Mouse (Mus musculus) cerebellum, adult 8-10 months (tissue): ENCODE measurements around the gene Arsa.

Experiments used
- DNase-seq: peaks from one replicate; pipeline ENCODE4 v3.0.0; 2022

Arsa gene

DNA sequence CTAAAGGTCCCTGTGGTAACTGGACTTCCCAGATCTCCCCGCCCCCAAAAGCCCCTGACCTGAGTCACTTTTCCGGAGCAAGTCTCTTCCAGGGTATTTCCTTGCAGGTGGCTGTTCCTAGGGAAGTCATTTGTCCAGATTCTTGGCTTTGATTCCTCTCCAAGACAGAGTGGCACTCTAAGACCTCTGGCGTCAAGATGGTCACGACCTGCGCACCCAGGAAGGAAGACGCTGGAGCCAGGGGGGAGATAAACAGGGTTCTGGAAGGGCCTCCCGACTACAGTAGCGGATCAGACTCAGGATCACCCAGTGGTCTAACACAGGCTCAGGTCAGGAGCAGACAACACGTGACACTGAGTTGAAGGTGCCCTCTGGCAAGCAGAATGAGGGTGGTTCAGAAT is at the start of gene Arsa:
TSS of gene Arsa (minus strand) at position 335 of the 401 bp plus-strand sequence.
- no peak for DNase-seq

DNA sequence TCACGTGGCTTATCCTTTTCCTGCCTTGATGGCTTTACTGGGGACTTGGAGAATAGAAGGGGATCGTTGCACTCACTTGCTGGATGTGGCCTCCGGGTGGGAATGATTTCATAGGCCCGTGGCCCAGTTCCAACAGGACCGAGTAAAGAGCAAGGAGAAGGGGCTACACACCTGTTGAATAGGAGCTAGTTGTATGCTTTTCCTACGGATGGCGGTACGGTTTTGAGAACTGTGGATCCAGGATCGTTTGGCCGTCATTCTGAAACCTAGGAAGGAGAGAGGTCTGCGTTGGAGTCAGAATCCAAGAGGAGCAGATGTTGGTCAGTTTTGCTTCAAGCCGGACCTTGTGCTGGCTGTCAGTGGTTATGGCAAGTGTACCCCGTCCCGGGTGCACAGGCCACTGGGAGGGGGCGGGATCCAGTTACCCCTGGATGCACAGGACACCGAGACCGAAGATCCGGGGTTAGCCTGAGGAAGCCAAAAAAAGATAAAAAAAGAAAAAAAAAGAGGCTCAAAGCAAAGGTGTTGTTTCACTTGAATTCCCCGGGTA is 49.6 kb upstream of the Arsa start:
- DNase-seq, result peak; percentile 49

DNA sequence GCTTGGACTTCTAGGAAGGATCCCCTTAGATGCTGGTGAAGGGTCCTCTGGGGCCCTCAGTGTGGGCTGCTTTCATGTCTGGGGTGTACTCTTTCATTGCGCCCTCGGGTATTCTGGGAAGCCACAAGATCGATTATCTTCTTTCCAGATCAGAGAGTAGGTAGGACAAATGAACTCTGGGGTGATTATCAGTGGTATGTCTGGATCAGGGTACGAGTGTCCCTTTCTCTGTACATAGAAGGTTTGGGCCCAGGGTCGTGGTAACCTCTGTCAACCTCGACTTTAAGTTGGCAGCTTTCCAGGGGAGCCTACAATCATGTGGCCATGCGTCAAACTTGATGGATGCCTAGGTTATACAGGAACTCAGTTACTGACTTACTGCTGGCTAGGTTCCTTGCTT is 48.7 kb upstream of the Arsa start:
- no peak for DNase-seq

DNA sequence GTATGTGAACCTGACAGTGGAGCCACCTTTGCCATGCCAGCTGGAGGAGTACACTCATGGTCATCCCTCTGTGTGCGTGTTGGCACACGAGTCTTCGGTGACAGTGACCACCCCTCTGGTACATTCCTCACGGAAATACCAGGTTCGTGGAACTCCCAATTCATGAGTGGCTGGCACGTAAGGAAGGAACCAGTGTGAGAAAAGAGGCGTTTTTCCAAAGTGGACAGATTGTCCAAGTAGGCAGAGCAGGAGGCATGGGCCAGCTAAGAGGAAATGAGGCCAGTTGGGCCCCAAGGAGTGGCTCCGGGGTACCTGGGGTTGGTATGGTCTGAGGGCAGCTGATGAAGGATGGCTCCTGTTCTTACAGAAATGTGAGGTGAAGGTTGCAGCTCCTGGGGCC is 48.2 kb upstream of the Arsa start:
- DNase-seq, result peak; percentile 81

DNA sequence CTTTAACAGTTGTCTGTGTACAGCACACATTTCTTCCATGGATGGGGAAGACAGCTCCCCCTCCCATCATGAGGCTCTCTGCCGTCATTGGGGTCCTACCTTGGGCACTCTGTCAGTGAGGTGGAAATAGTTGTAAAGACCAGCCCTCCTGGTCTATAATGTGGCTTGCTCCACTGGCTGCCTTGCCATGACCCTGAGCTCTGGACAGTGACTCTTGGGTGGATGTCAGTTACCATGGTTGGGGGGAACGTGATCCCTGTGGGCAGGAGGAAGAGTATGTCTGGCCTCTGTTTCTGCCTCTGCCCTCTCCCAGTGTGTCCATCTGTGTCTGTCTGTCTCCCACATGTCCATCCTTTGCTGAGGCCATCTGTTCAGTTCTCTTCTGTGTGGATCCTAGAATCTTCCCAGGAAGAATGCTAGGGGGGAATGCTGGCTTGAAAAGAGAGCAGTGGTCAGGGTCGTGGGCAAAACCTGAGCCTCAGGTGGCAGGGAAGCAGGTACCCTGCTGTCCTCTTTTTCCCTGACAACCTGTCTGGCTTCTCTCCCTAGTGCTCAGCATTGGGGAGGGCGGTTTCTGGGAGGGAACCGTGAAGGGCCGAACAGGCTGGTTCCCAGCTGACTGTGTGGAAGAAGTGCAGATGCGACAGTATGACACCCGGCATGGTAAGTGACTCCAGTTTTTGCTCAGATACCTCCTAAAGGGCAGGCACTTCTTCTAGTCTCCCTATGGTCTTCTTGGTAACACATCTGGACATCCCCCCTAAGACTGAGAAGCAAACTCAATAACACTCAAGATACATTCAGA is 47.6 kb upstream of the Arsa start:
- peak; percentile 74 for DNase-seq

DNA sequence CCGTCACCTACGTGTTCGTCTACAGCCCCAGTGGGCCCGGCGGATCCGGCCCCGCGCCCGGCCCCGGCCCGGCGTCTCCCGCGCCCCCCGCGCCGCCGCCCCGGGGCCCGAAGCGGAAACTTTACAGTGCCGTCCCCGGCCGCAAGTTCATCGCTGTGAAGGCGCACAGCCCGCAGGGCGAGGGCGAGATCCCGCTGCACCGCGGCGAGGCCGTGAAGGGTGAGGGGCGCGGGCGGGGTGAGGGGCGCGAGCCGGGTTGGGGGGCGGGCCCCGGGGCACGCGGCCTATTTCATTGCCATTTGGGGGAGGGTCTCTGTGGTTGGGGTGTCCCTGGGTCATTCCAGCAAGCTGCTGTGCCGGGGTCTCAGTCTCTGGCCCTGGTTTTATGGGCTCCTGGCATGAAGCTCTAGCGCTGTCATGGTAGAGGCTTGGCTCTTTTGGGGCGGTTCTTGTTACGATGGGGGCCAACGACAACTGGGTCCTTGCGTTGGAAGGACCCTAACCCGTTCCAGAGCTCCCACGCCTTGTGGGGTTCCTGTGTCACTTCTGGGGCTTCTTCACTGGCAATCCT is 46.9 kb upstream of the Arsa start:
- peak; percentile 49 for DNase-seq

DNA sequence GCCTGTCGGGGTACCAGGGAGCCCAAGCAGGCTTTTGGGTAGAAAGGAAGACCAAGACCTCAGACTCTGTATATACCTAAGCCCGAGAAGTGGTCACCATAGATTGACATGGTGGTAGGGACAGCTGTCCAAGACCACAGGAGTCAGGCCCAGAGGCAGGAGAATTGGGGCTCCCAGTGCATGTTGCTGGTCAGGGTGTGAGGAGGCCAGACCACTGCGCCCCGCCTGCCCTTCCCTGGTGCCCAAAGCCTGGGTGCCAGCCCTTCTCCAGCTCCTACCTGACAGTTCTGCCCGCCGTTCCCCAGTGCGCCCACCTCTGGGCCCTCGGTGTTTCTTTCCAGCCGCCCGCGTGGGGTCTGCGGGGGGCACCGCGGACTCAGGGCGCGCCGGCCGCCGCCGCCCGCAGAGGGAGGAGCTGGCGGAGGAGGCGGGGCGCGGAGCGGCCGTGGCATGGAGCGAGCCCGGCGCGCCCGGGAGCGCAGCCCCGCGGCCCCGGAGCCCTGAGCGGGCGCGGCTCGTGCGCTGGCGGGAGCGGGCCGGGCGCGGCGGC is 46.1 kb upstream of the Arsa start:
- DNase-seq, result peak; percentile 73

DNA sequence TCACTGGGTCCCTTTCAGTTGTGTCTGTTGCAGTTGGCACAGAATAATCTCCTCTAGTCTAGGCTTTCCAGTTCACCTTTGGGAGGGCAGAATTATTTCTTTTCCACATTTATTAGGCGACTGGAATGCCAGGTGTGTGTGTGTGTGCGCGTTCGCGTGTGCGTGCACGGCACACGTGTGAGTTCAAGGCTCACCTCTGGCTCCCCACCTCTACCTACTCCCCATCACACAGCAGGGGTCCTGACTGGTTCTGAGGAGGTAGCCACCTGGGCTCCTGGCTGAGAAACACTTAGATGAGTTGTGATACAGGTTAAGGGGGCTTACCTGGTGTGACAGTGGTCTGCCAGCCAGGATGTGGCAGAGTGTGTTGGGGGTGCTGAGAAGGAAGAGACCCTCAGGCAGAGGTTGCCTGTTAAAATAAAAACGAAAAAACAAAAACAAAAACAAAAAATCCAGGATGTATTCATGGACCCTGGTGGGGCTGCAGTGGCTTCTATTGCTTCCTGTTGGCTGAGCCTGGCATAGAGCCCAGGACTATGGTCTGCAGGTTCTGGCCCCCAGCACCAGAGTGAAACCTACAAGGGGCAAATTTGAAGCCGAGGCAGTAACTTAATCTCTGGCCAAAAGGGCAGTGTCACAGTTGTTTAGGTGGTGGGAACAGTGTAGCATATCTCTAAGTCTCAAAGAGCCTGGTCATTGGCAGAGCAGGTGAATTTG is 45.5 kb upstream of the Arsa start:
- DNase-seq, result peak; percentile 59

DNA sequence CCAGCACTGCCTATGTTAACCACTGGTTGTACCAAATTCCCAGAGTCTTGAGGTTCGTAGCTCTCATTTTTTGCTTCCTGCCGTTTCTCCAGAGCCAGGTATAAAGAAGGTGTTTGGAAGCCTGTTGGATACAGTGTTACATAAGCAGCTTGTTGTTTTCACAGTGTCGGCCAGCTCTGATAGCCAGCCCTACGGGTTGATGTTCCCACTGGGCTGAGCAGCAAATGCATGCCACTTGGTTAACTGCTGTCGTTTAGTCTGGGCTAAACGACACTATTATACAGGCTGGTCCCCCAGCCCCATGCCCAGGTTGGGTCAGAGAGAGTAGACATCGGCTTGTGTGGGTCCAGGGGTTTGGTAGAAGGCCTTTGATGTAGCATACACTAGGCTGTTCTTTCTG is 44.7 kb upstream of the Arsa start:
- DNase-seq, result peak; percentile 61

DNA sequence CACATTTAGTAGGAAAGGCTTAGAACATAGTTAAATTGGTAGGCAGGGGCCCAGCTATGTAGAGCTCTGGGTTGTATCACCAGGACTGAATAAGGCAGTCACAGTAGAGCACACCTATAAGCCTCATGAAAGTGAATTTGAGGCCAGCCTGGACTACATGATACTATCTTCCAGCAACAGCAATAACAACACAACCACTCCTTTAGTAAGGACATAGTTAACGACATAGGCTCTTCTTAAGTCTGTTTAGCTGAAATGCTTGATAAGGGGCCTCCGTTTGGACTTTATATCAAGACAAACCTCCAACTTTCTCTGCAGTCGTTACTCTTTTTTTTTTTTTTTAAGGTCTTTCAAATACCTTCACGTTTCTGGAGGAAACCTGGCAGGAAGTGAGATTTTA is 35.5 kb upstream of the Arsa start:
- DNase-seq, result no peak

DNA sequence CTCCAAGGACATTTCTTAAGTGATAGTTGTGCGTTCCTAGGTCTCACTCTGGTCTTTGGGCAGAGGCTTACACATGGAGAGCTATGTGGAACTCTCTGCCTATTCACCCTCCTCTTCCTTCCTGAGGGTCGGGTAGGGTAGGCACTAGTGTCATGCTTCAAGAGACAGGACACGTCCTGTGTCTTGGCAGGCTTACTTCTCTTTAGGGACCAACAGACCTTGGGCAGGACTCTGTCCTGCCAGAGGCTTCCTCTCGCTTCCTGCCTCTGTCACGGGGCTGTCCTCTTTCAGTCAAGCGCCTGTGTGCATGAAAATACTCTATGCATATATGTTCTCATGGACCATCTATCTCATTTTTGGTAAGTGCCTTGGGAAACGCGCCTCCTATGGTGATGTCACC is 30.5 kb upstream of the Arsa start:
- no peak for DNase-seq

DNA sequence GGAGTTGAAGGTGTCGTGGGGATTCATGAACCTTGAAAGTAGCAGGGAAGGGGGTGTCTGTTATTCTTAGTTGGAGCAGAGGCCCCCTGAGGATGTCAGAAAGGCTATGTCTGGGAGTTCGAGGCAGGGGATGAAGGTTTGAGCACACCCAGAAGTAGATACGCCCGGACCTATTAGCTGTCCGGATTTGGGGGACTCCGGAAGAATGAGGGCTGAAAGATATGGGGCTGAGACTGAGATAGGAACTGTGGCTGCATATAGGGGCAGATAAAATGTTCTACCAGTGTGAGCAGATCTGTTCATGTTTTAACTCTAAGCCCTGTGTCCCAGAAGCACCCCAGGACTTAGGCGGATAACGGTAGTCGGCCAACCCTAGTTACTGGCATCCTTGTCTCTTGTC is 27.6 kb upstream of the Arsa start:
- DNase-seq, result no peak

DNA sequence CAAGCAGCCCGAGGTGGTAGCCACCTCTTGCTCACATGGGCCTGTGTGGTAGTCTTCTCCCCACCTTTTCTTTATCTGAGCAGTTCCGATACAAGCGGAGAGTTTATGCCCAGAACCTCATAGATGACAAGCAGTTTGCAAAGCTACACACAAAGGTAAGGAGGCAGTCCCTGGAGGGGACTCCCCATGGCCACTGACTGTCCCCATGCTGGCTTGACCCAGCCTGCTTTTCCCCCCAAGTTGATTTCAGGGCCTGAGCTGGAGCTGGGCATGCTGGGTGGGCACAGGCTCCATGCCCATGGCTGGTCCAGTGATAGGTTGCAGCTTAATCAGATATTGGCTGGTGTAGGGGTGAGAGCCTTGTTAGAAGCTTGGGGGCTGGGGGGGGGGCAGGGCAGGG is 24.1 kb upstream of the Arsa start:
- DNase-seq, result no peak

DNA sequence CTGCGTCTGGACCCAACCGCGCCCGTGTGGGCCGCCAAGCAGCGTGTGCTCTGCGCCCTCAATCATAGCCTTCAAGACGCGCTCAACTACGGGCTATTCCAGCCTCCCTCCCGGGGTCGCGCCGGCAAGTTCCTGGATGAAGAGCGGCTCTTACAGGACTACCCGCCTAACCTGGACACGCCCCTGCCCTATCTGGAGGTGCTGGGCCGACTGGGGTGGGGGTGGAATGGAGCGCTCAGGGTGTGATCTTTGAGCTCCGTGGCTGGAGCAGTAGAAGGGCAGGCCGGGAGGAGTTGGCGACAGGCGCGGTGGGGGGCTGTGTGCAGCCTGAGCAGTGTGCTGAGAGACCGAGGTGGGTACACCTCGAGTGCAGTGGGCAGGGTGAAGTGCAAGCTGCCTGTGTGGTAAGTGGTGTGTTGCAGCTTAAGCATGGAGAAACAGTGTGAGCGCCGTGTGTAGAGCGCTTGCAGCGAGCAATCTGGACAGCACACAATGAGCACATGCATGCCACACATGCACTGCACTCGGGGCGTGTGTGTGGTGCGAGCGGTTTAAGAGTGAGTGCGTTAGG is 23.1 kb upstream of the Arsa start:
- DNase-seq, result peak; percentile 51

DNA sequence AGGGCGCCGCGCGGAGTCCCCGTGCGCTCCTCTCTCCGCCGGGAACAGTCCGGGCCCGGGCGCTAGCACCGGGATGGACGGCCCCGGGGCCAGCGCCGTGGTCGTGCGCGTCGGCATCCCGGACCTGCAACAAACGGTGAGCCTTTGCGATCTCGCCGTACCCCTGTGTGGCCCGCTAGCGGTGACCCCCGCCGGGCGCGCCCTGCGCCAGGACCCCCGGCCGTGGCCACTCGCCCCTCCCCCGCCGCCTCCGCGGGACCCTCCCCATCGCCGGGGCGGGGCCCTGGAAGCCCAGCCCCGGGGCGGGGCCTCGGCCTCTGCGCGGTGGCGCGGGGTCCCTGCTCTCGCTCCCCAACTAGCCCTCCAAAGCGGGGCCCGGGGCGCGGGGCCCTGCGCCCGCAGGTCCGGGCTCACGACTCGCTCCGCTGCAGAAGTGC is 22.6 kb upstream of the Arsa start:
- peak; percentile 60 for DNase-seq

DNA sequence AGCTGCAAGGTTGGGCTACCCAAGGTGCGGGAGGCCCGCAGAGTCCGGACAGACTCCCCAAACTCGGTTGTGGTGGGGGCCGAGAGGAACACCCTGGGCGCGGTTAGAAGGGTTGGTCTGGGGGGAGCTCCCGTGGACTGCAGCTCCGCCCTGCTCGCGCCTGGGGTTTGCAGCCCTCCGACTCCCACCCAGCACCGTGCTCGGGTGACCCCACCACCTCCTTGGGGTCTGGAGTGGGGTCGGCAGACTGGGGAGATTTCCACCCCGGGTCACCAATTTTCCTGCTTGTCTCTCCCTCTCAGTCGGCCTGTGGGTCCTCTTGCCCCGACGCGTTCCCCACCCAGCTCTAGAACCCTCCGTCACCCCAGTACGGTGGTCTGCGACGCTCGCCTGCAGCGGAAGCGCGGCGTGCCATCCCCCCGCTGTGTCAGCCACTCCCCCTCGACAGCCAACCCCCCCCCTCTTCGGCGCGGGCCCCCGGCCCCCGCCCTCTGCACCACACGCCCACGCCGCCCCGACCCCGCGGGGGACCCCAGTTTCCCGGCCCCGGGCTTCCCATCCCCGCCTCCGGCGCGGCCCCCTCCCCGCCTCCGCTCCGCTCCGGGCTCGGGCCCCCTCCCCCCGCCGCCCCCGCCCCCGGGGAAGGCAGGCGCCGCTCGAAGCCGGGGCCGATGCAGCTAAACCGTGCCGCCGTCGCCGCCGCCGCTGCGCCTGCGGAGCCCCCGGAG is 21.9 kb upstream of the Arsa start, which contains the start of gene Shank3:
TSS of gene Shank3 (plus strand) at position 663 of the 728 bp plus-strand sequence.
- DNase-seq, result no peak

DNA sequence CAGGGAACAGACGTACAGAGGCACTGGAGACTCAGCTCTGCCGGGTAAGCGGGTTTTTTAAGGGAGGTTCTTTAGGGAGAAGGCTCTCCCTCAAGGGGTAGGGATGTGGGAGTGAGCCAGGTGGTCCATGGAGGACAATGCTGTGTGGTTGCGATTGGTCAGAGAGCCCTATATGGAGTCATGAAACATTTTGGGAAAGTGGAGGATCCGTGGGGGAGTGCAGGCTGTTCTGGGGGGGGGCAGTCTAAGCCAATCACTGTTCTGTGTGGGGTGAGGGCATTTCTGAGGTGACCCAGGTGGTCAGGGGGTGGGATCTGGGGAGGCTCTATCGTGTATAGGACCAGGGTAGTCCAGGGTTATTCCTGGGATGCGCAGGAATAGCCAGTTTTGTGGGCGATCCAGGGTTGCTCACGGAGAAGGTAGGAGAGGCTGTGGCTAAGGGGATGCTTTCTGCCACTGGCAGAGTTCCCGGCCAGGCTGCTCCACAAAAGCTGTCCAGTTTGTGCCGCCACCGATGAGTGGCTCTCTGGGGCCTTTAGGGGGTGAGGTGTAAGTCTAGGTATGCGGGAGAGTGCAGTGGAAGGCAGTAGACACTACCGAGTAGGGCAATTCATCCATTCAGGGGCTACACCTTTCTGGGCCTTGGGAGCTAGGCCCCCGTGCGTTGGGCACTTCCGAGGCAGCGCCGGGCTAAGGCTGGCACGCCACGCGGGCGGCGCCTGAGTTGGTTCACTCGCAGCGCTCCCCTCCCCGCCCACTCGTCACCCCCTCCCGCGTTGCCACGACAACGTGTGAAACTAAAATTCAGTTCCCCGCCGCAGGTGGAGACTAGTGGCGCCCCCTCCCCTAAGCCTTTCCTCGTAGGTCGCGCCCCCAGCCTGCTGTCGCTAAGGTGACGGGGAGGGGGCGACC is 21.1 kb upstream of the Arsa start:
- peak; percentile 58 for DNase-seq

DNA sequence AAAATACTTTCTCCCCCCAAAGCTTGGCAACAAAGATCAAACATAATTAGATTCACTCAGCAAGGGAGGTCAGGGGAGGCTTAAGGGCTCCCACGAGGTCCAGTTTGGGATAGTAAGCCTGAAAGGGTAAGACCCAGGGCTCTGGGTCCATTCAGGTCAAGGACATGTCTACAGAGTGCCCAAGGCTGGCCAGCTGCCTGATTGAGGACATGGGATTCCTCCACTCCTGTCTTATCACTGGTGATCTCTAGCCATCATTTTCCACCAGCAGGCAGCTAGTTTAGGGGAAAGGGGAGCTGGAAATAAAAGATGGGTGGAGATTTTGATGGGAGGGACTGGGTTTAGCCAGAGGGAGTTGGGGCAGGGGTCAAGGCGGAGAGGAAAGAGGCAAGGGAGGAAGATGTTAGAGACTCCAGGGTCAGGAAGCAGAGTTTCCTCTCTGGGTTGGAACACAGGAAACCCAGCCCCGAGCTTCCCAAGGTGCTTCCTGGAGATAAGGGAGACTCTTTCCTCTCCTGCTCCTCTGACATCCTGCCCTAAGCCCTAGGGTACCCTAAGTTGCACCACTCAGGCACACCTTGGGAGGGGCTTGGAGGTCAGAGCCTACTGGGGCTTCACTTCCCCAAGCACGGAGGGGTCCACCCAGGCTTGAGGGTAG is 20.3 kb upstream of the Arsa start:
- DNase-seq, result no peak

DNA sequence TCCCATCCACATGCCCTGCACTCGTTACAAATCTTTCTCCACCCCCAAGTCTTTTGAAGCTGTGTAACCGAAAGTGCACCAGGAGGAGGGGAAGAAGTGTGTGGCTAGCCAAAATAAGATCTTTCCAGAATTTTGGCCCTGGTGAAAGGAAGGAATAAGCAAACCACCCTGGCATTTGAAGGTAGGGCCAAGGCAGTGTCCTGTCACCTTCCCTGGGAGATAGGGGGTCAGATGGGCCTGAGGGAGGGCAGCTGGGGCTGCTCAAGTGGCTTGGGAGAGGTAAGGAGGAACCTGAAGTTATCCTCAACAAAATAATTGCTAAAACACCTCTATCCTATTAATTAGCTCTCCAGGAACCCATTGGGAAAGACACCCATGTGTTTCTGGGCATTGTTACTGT is 19.6 kb upstream of the Arsa start:
- no peak for DNase-seq

DNA sequence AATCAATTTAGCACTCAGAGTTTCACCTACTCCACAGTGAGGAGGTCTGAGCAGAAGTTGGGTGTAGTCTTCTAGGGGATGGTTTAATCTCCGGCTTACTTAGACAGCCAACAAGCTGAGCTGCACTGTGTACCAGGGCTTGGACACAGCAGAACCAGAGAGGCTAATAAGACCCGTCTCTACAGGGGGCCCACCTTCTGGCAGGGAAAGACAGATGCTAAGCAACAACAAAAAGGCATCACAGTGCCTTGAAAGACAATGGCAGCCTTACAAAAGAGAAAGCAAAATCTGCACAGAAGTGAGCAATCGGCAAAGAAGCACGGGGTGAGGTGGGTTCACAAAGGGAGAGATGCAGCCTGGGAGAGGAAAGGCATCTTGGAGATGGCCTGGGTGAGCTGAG is 18.9 kb upstream of the Arsa start:
- DNase-seq, result no peak

DNA sequence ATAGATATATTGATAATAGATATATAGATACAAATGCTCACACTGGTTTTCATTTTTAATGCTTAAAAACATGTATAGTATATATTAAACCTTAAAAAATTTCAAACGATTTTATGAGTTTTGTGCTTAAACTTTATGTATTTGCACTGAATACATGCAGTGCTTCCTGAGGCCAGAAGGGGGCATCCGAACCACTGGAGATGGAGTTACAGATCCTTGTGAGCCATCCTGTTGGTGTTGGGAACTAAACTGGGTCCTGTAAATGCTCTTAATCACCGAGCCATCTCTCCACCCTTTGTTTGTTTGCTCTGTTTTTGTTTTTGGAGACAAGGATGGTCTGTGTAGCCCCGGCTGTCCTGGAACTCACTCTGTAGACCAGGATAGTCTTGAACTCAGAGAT is 17.7 kb upstream of the Arsa start:
- DNase-seq, result no peak
